Mouse (Mus musculus): Measurements from ENCODE around the gene Sppl2b. TPM values are rescaled to one million over a fixed set of nuclear protein-coding genes. Genes with fewer than 3 reads are reported as not detected.

The Sppl2b gene
- polyA plus RNA-seq, 1 experiment = 81.2 TPM

GRCm38 (mm10) chr10:80881301-80881700, 26.2 kb downstream of the Sppl2b start:
- whole genome bisulfite sequencing = 29% methylated on average over 10 of the region's 10 CpGs
- H3K27me3 ChIP-seq (ENCODE audit: control insufficient read depth, insufficient read depth, low read length) = no peaks in the 10 kb centered on the region

GRCm38 (mm10) chr10:80887181-80887580, 32.1 kb downstream of the Sppl2b start:
- Histone ChIP-seq H3K4me1 (ENCODE audit: control insufficient read depth, insufficient read depth, insufficient read length, low read length) (peaks cover 5% of the 10 kb centered on the region), H3K4me3 (ENCODE audit: low read depth, low read length) (no peak overlapping the region), H3K36me3 (ENCODE audit: control insufficient read depth, insufficient read depth, low read length) (no peaks in the 10 kb centered on the region), H3K27ac (ENCODE audit: insufficient read depth, low read depth, low read length) (no peak overlapping the region), H3K27me3 (ENCODE audit: control insufficient read depth, insufficient read depth, low read length) (0 out of 2 replicates have a peak, but pooled peaks cover 4% of the 10 kb centered on the region)
- TF ChIP-seq POLR2A (IDR thresholded peaks at IDR 0.05; ENCODE audit: low read depth, low read length) (no peak), CTCF (IDR thresholded peaks at IDR 0.05; ENCODE audit: extremely low read depth, insufficient read length, insufficient replicate concordance, low read depth, low read length) (no peak)
- WGBS = 10% methylated on average over 11 of the region's 11 CpGs

More at GRCm38 (mm10) chr10:80881301-80881700, 26.2 kb downstream of the Sppl2b start:
- H3K27ac ChIP-seq (ENCODE audit: insufficient read depth, low read depth, low read length) = no peak overlapping the region
- no peaks in the 10 kb centered on the region for H3K36me3 ChIP-seq (ENCODE audit: control insufficient read depth, insufficient read depth, low read length)
- no peak for TF ChIP-seq POLR2A (IDR thresholded peaks at IDR 0.05; ENCODE audit: low read depth, low read length)
- TF ChIP-seq CTCF (IDR thresholded peaks at IDR 0.05; ENCODE audit: extremely low read depth, insufficient read length, insufficient replicate concordance, low read depth, low read length) = peak; percentile 82
- H3K4me3 ChIP-seq (ENCODE audit: low read depth, low read length) = no peak overlapping the region
- H3K4me1 ChIP-seq (ENCODE audit: control insufficient read depth, insufficient read depth, insufficient read length, low read length) = no peaks in the 10 kb centered on the region

- Histone ChIP-seq H3K36me3 (ENCODE audit: control insufficient read depth, insufficient read depth, low read length) (0 out of 2 replicates have a peak, but pooled peaks cover 5% of the 10 kb centered on the region), H3K4me1 (ENCODE audit: control insufficient read depth, insufficient read depth, insufficient read length, low read length) (peaks cover 4% of the 10 kb centered on the region), H3K27me3 (ENCODE audit: control insufficient read depth, insufficient read depth, low read length) (no peaks in the 10 kb centered on the region), H3K27ac (ENCODE audit: insufficient read depth, low read depth, low read length) (no peak overlapping the region), H3K4me3 (ENCODE audit: low read depth, low read length) (no peak overlapping the region)
- TF ChIP-seq POLR2A (IDR thresholded peaks at IDR 0.05; ENCODE audit: low read depth, low read length) = no peak
- TF ChIP-seq CTCF (IDR thresholded peaks at IDR 0.05; ENCODE audit: extremely low read depth, insufficient read length, insufficient replicate concordance, low read depth, low read length) = no peak
- WGBS = 75% methylated on average over 7 of the region's 7 CpGs
Observed at GRCm38 (mm10) chr10:80895100-80895499, 40.0 kb downstream of the Sppl2b start.

- H3K27me3 ChIP-seq (ENCODE audit: control insufficient read depth, insufficient read depth, low read length) = no peaks in the 10 kb centered on the region
- H3K4me1 ChIP-seq (ENCODE audit: control insufficient read depth, insufficient read depth, insufficient read length, low read length) = peaks cover 5% of the 10 kb centered on the region
- no peak overlapping the region for H3K4me3 ChIP-seq (ENCODE audit: low read depth, low read length)
- H3K27ac ChIP-seq (ENCODE audit: insufficient read depth, low read depth, low read length) = no peak overlapping the region
- no peak for TF ChIP-seq POLR2A (IDR thresholded peaks at IDR 0.05; ENCODE audit: low read depth, low read length)
- no peak for TF ChIP-seq CTCF (IDR thresholded peaks at IDR 0.05; ENCODE audit: extremely low read depth, insufficient read length, insufficient replicate concordance, low read depth, low read length)
- 0 out of 2 replicates have a peak, but pooled peaks cover 5% of the 10 kb centered on the region for H3K36me3 ChIP-seq (ENCODE audit: control insufficient read depth, insufficient read depth, low read length)
- 77% methylated on average over 6 of the region's 6 CpGs for WGBS
Observed at GRCm38 (mm10) chr10:80895697-80896096, 40.6 kb downstream of the Sppl2b start.

DNA sequence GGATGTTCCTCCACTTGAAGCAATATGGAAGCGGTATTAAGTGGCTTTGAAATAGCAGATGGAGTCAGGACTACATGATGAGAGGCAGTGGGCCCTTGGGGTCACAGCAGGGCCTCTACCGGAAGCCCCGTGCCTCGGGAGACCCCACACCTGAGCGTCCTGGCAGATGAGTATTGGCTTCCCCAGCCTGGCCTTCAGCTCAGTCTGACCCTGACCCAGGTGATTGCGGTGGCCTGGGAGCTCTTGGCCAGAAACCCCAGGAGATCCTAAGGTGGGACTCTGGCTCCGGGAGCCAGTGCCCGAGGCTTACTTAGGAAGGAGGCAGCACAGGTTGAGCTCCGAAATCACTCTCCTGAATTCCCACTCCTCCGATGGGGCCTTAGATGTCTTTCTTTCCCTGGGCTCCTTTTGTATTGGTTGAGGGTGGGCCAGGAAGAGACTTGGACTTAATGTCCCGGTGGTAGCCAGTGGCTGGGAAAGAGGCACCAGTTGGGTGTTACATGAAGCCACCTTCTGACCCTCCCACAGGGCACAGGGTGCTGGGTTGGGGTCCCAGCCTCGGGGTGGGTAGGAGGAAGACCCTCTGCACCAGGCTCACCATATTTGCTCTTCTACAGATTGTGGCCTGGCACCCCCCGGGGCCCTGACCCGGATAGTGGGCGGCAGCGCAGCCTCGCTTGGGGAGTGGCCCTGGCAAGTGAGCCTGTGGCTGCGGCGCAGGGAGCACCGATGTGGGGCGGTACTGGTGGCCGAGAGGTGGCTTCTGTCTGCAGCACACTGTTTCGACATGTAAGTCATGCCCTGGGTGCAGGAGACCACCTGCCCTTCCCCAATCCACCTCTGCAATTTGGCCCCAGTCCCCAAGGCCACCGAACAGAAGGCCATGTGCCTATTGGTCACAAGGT, 41.8 kb downstream of the Sppl2b start:
- peaks cover 9% of the 10 kb centered on the region for H3K4me1 ChIP-seq (ENCODE audit: control insufficient read depth, insufficient read depth, insufficient read length, low read length)
- no peak overlapping the region for H3K27ac ChIP-seq (ENCODE audit: insufficient read depth, low read depth, low read length)
- H3K27me3 ChIP-seq (ENCODE audit: control insufficient read depth, insufficient read depth, low read length) = no peaks in the 10 kb centered on the region
- no peak overlapping the region for H3K4me3 ChIP-seq (ENCODE audit: low read depth, low read length)
- TF ChIP-seq CTCF (IDR thresholded peaks at IDR 0.05; ENCODE audit: extremely low read depth, insufficient read length, insufficient replicate concordance, low read depth, low read length) (no peak), POLR2A (IDR thresholded peaks at IDR 0.05; ENCODE audit: low read depth, low read length) (no peak)
- H3K36me3 ChIP-seq (ENCODE audit: control insufficient read depth, insufficient read depth, low read length) = 0 out of 2 replicates have a peak, but pooled peaks cover 5% of the 10 kb centered on the region
- WGBS = 76% methylated on average over 24 of the region's 24 CpGs

DNA sequence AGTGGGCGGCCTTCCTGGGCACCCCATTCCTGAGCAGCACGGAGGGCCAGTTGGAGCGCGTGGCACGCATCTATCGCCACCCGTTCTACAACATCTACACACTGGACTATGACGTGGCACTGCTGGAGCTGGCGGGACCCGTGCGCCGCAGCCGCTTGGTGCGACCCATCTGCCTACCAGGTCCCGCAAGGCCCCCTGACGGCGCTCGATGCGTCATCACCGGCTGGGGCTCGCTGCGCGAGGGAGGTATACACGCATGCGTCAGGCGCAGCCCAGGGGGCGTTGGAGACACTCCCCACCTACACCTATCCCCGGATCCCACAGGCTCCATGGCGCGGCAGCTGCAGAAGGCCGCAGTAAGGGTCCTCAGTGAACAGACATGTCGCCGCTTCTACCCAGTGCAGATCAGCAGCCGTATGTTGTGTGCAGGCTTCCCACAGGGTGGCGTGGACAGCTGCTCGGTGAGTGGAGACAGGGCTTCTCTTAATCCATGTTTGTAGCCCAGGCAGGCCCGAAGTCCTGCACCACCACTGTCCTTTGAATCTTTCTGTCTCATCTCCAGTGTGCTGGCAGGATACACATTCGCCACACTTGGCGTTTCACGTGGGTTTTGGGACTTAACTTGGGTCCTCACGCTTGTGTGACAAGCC, 42.9 kb downstream of the Sppl2b start:
- TF ChIP-seq CTCF (IDR thresholded peaks at IDR 0.05; ENCODE audit: extremely low read depth, insufficient read length, insufficient replicate concordance, low read depth, low read length) = no peak
- no peak for TF ChIP-seq POLR2A (IDR thresholded peaks at IDR 0.05; ENCODE audit: low read depth, low read length)

GRCm38 (mm10) chr10:80899074-80899473, 44.0 kb downstream of the Sppl2b start:
- TF ChIP-seq CTCF (IDR thresholded peaks at IDR 0.05; ENCODE audit: extremely low read depth, insufficient read length, insufficient replicate concordance, low read depth, low read length) (no peak), POLR2A (IDR thresholded peaks at IDR 0.05; ENCODE audit: low read depth, low read length) (no peak)
- H3K36me3 ChIP-seq (ENCODE audit: control insufficient read depth, insufficient read depth, low read length) = peaks cover 11% of the 10 kb centered on the region
- peaks cover 9% of the 10 kb centered on the region for H3K4me1 ChIP-seq (ENCODE audit: control insufficient read depth, insufficient read depth, insufficient read length, low read length)
- 87% methylated on average over 8 of the region's 8 CpGs for WGBS
- no peak overlapping the region for H3K27ac ChIP-seq (ENCODE audit: insufficient read depth, low read depth, low read length)
- no peaks in the 10 kb centered on the region for H3K27me3 ChIP-seq (ENCODE audit: control insufficient read depth, insufficient read depth, low read length)
- H3K4me3 ChIP-seq (ENCODE audit: low read depth, low read length) = no peak overlapping the region

More for the DNA sequence above, 42.9 kb downstream of the Sppl2b start:
- WGBS = 66% methylated on average over 41 of the region's 41 CpGs
- Histone ChIP-seq H3K4me1 (ENCODE audit: control insufficient read depth, insufficient read depth, insufficient read length, low read length) (peaks cover 9% of the 10 kb centered on the region), H3K36me3 (ENCODE audit: control insufficient read depth, insufficient read depth, low read length) (0 out of 2 replicates have a peak, but pooled peaks cover 5% of the 10 kb centered on the region), H3K27me3 (ENCODE audit: control insufficient read depth, insufficient read depth, low read length) (no peaks in the 10 kb centered on the region), H3K4me3 (ENCODE audit: low read depth, low read length) (no peak overlapping the region), H3K27ac (ENCODE audit: insufficient read depth, low read depth, low read length) (no peak overlapping the region)

Measured in small intestine, adult 2 months (tissue).